Mouse (Mus musculus): ENCODE results near the gene Gm7879. TPM values are rescaled to one million over a fixed set of nuclear protein-coding genes. Genes with fewer than 3 reads are reported as not detected.

Gene Gm7879
- polyA plus RNA-seq, 1 experiment from 2014 or later, result 0.71 TPM

GRCm38 (mm10) chr5:43923933-43924332 lies 11.0 kb downstream of the Gm7879 start:
- no peak overlapping the region for H3K9ac ChIP-seq (ENCODE audit: low read depth, low read length)
- no peaks in the 10 kb centered on the region for H3K4me1 ChIP-seq (replicated peaks; ENCODE audit: control insufficient read depth, insufficient read depth, low read length)
- no peak overlapping the region for H3K4me3 ChIP-seq (ENCODE audit: low read depth, low read length)
- no peaks in the 10 kb centered on the region for H3K9me3 ChIP-seq (ENCODE audit: control insufficient read depth, low read length)
- H3K36me3 ChIP-seq (ENCODE audit: control insufficient read depth, insufficient read depth, low read length), result no peaks in the 10 kb centered on the region
- DNase-seq (ENCODE audit: low spot score), result peak; percentile 78
- no peaks in the 10 kb centered on the region for H3K27me3 ChIP-seq (ENCODE audit: control insufficient read depth, insufficient read depth, low read length)
- no peak overlapping the region for H3K27ac ChIP-seq (ENCODE audit: low read depth, low read length)
- WGBS, result 39% methylated on average over 4 of the region's 4 CpGs
- ATAC-seq (ENCODE audit: low FRiP score), result no peak
- no peak overlapping the region for H3K4me2 ChIP-seq (replicated peaks; ENCODE audit: low read depth, low read length)

GRCm38 (mm10) chr5:43927729-43928128 lies 14.8 kb downstream of the Gm7879 start:
- no peak for DNase-seq (ENCODE audit: low spot score)
- H3K4me2 ChIP-seq (replicated peaks; ENCODE audit: low read depth, low read length), result no peak overlapping the region
- H3K4me3 ChIP-seq (ENCODE audit: low read depth, low read length), result no peak overlapping the region
- no peaks in the 10 kb centered on the region for H3K36me3 ChIP-seq (ENCODE audit: control insufficient read depth, insufficient read depth, low read length)
- no peaks in the 10 kb centered on the region for H3K9me3 ChIP-seq (ENCODE audit: control insufficient read depth, low read length)
- no peak for ATAC-seq (ENCODE audit: low FRiP score)
- no peaks in the 10 kb centered on the region for H3K4me1 ChIP-seq (replicated peaks; ENCODE audit: control insufficient read depth, insufficient read depth, low read length)
- no peak overlapping the region for H3K9ac ChIP-seq (ENCODE audit: low read depth, low read length)
- no peak overlapping the region for H3K27ac ChIP-seq (ENCODE audit: low read depth, low read length)
- H3K27me3 ChIP-seq (ENCODE audit: control insufficient read depth, insufficient read depth, low read length), result no peaks in the 10 kb centered on the region

GRCm38 (mm10) chr5:43933269-43933668 lies 20.3 kb downstream of the Gm7879 start:
- H3K4me3 ChIP-seq (ENCODE audit: low read depth, low read length), result no peak overlapping the region
- no peak overlapping the region for H3K9ac ChIP-seq (ENCODE audit: low read depth, low read length)
- no peak for ATAC-seq (ENCODE audit: low FRiP score)
- no peaks in the 10 kb centered on the region for H3K36me3 ChIP-seq (ENCODE audit: control insufficient read depth, insufficient read depth, low read length)
- DNase-seq (ENCODE audit: low spot score), result no peak
- no peaks in the 10 kb centered on the region for H3K27me3 ChIP-seq (ENCODE audit: control insufficient read depth, insufficient read depth, low read length)
- no peak overlapping the region for H3K4me2 ChIP-seq (replicated peaks; ENCODE audit: low read depth, low read length)
- no peaks in the 10 kb centered on the region for H3K9me3 ChIP-seq (ENCODE audit: control insufficient read depth, low read length)
- no peaks in the 10 kb centered on the region for H3K4me1 ChIP-seq (replicated peaks; ENCODE audit: control insufficient read depth, insufficient read depth, low read length)
- WGBS, result 65% methylated on average over 2 of the region's 2 CpGs
- H3K27ac ChIP-seq (ENCODE audit: low read depth, low read length), result no peak overlapping the region

GRCm38 (mm10) chr5:43947330-43947977 lies 34.5 kb downstream of the Gm7879 start:
- ATAC-seq (ENCODE audit: low FRiP score) (no peak), DNase-seq (ENCODE audit: low spot score) (peak; percentile 4)
- no peak overlapping the region for H3K27ac ChIP-seq (ENCODE audit: low read depth, low read length)
- H3K9me3 ChIP-seq (ENCODE audit: control insufficient read depth, low read length), result no peaks in the 10 kb centered on the region
- 46% methylated on average over 9 of the region's 9 CpGs for WGBS
- H3K4me3 ChIP-seq (ENCODE audit: low read depth, low read length), result peak overlapping the region; percentile 19; the same call in 1 of the 2 replicates
- no peak overlapping the region for H3K9ac ChIP-seq (ENCODE audit: low read depth, low read length)
- H3K27me3 ChIP-seq (ENCODE audit: control insufficient read depth, insufficient read depth, low read length), result no peaks in the 10 kb centered on the region
- H3K4me1 ChIP-seq (replicated peaks; ENCODE audit: control insufficient read depth, insufficient read depth, low read length), result peaks cover 2% of the 10 kb centered on the region; the same call in 1 of the 2 replicates
- peak overlapping the region; percentile 60 for H3K4me2 ChIP-seq (replicated peaks; ENCODE audit: low read depth, low read length)
- no peaks in the 10 kb centered on the region for H3K36me3 ChIP-seq (ENCODE audit: control insufficient read depth, insufficient read depth, low read length)

GRCm38 (mm10) chr5:43948111-43948743 lies 35.3 kb downstream of the Gm7879 start:
- Histone ChIP-seq H3K9ac (ENCODE audit: low read depth, low read length) (no peak overlapping the region), H3K4me2 (replicated peaks; ENCODE audit: low read depth, low read length) (peak overlapping the region; percentile 60), H3K36me3 (ENCODE audit: control insufficient read depth, insufficient read depth, low read length) (no peaks in the 10 kb centered on the region), H3K27ac (ENCODE audit: low read depth, low read length) (no peak overlapping the region), H3K27me3 (ENCODE audit: control insufficient read depth, insufficient read depth, low read length) (no peaks in the 10 kb centered on the region), H3K4me1 (replicated peaks; ENCODE audit: control insufficient read depth, insufficient read depth, low read length) (peaks cover 2% of the 10 kb centered on the region; the same call in 1 of the 2 replicates), H3K9me3 (ENCODE audit: control insufficient read depth, low read length) (no peaks in the 10 kb centered on the region), H3K4me3 (ENCODE audit: low read depth, low read length) (peak overlapping the region; percentile 19; the same call in 1 of the 2 replicates)
- WGBS, result 2% methylated on average over 27 of the region's 27 CpGs
- ATAC-seq (ENCODE audit: low FRiP score) (peak; percentile 86), DNase-seq (ENCODE audit: low spot score) (peak; percentile 56)

GRCm38 (mm10) chr5:43948748-43949275 lies 35.9 kb downstream of the Gm7879 start:
- no peak overlapping the region for H3K27ac ChIP-seq (ENCODE audit: low read depth, low read length)
- no peaks in the 10 kb centered on the region for H3K9me3 ChIP-seq (ENCODE audit: control insufficient read depth, low read length)
- no peak overlapping the region for H3K4me3 ChIP-seq (ENCODE audit: low read depth, low read length)
- H3K27me3 ChIP-seq (ENCODE audit: control insufficient read depth, insufficient read depth, low read length), result no peaks in the 10 kb centered on the region
- ATAC-seq (ENCODE audit: low FRiP score) (peak; percentile 64), DNase-seq (ENCODE audit: low spot score) (peak; percentile 50)
- H3K4me2 ChIP-seq (replicated peaks; ENCODE audit: low read depth, low read length), result peak overlapping the region; percentile 60
- no peaks in the 10 kb centered on the region for H3K36me3 ChIP-seq (ENCODE audit: control insufficient read depth, insufficient read depth, low read length)
- H3K9ac ChIP-seq (ENCODE audit: low read depth, low read length), result peak overlapping the region; percentile 47; the same call in 1 of the 2 replicates
- 5% methylated on average over 8 of the region's 8 CpGs for WGBS
- H3K4me1 ChIP-seq (replicated peaks; ENCODE audit: control insufficient read depth, insufficient read depth, low read length), result peaks cover 2% of the 10 kb centered on the region; the same call in 1 of the 2 replicates

GRCm38 (mm10) chr5:43953241-43953640 lies 40.3 kb downstream of the Gm7879 start:
- H3K4me2 ChIP-seq (replicated peaks; ENCODE audit: low read depth, low read length), result no peak overlapping the region
- H3K36me3 ChIP-seq (ENCODE audit: control insufficient read depth, insufficient read depth, low read length), result no peaks in the 10 kb centered on the region
- no peak overlapping the region for H3K4me3 ChIP-seq (ENCODE audit: low read depth, low read length)
- no peak overlapping the region for H3K9ac ChIP-seq (ENCODE audit: low read depth, low read length)
- H3K27me3 ChIP-seq (ENCODE audit: control insufficient read depth, insufficient read depth, low read length), result no peaks in the 10 kb centered on the region
- no peak for DNase-seq (ENCODE audit: low spot score)
- H3K27ac ChIP-seq (ENCODE audit: low read depth, low read length), result no peak overlapping the region
- no peak for ATAC-seq (ENCODE audit: low FRiP score)
- H3K4me1 ChIP-seq (replicated peaks; ENCODE audit: control insufficient read depth, insufficient read depth, low read length), result 0 out of 2 replicates have a peak, but pooled peaks cover 2% of the 10 kb centered on the region
- 73% methylated on average over 1 of the region's 1 CpGs for WGBS
- no peaks in the 10 kb centered on the region for H3K9me3 ChIP-seq (ENCODE audit: control insufficient read depth, low read length)

- Histone ChIP-seq H3K4me1 (replicated peaks; ENCODE audit: control insufficient read depth, insufficient read depth, low read length) (no peaks in the 10 kb centered on the region), H3K27me3 (ENCODE audit: control insufficient read depth, insufficient read depth, low read length) (no peaks in the 10 kb centered on the region), H3K4me2 (replicated peaks; ENCODE audit: low read depth, low read length) (no peak overlapping the region), H3K27ac (ENCODE audit: low read depth, low read length) (no peak overlapping the region), H3K4me3 (ENCODE audit: low read depth, low read length) (no peak overlapping the region), H3K9ac (ENCODE audit: low read depth, low read length) (no peak overlapping the region), H3K9me3 (ENCODE audit: control insufficient read depth, low read length) (no peaks in the 10 kb centered on the region), H3K36me3 (ENCODE audit: control insufficient read depth, insufficient read depth, low read length) (no peaks in the 10 kb centered on the region)
- ATAC-seq (ENCODE audit: low FRiP score) (no peak), DNase-seq (ENCODE audit: low spot score) (no peak)
- WGBS, result 84% methylated on average over 3 of the region's 3 CpGs
These were observed 47.0 kb downstream of the Gm7879 start for GRCm38 (mm10) chr5:43959884-43960440.
